Mouse (Mus musculus) neural tube, embryonic 11.5 days (tissue): ENCODE data around the gene Pigq. TPM values are rescaled to one million over a fixed set of nuclear protein-coding genes. Genes with fewer than 3 reads are reported as not detected.

Experiments
- ATAC-seq: fragments of 200-750 bp; cut with Nextera tagmentation; 2 replicates; pipeline ENCODE4 v1.8.0; 2017; ENCODE audit warnings: moderate number of reproducible peaks, mild to moderate bottlenecking, moderate TSS enrichment, moderate library complexity; ENCODE audit not compliant: insufficient read depth, low FRiP score, low TSS enrichment
- DNase-seq: peaks from one replicate; pipeline ENCODE4 v3.0.0-alpha.2; 2015; ENCODE audit warnings: low spot score
- H3K27ac ChIP-seq: fragments of 300-500 bp; sonication (generic); 2 replicates; pipeline ENCODE4 v1.5.1; 2014; ENCODE audit warnings: low read depth, mild to moderate bottlenecking, low read length
- H3K27me3 ChIP-seq: fragments of 300-500 bp; sonication (generic); 2 replicates; pipeline ENCODE4 v1.6.1; 2014; ENCODE audit warnings: mild to moderate bottlenecking, low read length, mixed read lengths; ENCODE audit not compliant: control insufficient read depth, insufficient read depth
- H3K36me3 ChIP-seq: fragments of 300-500 bp; sonication (generic); 2 replicates; pipeline ENCODE4 v1.6.1; 2014; ENCODE audit warnings: mild to moderate bottlenecking, low read length, moderate library complexity, mixed read lengths; ENCODE audit not compliant: control insufficient read depth, insufficient read depth
- H3K4me1 ChIP-seq: fragments of 300-500 bp; sonication (generic); 2 replicates; pipeline ENCODE4 v1.6.1; 2014; ENCODE audit warnings: low read length, mixed read lengths; ENCODE audit not compliant: control insufficient read depth, insufficient read depth
- H3K4me2 ChIP-seq: fragments of 300-500 bp; sonication (generic); 2 replicates; pipeline ENCODE4 v1.6.1; 2014; ENCODE audit warnings: low read depth, mild to moderate bottlenecking, moderate library complexity
- H3K4me3 ChIP-seq: fragments of 300-500 bp; sonication (generic); 2 replicates; pipeline ENCODE4 v1.5.1; 2014; ENCODE audit warnings: low read depth, low read length
- H3K9ac ChIP-seq: fragments of 300-500 bp; sonication (generic); 2 replicates; pipeline ENCODE4 v1.6.1; 2014; ENCODE audit warnings: mild to moderate bottlenecking, low read length
- H3K9me3 ChIP-seq: fragments of 300-500 bp; sonication (generic); 2 replicates; pipeline ENCODE4 v1.6.1; 2016; ENCODE audit warnings: low read length; ENCODE audit not compliant: control insufficient read depth
- WGBS: fragments of 180-500 bp; shearing (Covaris S2); extraction: QIAGEN DNeasy Blood & Tissue Kit; methylation state at CpG from one replicate; pipeline ENCODE4 v1.1.7; 2014; 5-methylcytosine and 5-hydroxymethylcytosine counted together
- polyA plus RNA-seq: library from polyadenylated mRNA; unstranded; fragments of >200 nt; fragmentation: Nextera tagmentation; extraction: Ambion mirVana; gene quantifications from 2 replicates; pipeline ENCODE4 v1.2.1, GENCODE M21; 2014

Pigq gene
- polyA plus RNA-seq, 1 experiment from 2014 or later = 60.9 TPM

GRCm38 (mm10) chr17:25980854-25981253, 36.1 kb upstream of the Pigq start:
- Histone ChIP-seq H3K9ac (no peak overlapping the region), H3K4me2 (no peak overlapping the region), H3K36me3 (no peaks in the 10 kb centered on the region), H3K4me3 (no peak overlapping the region), H3K9me3 (no peaks in the 10 kb centered on the region), H3K4me1 (peaks cover 4% of the 10 kb centered on the region; the same call in 1 of the 2 replicates), H3K27ac (no peak overlapping the region), H3K27me3 (no peaks in the 10 kb centered on the region)
- 95% methylated on average over 5 of the region's 5 CpGs for WGBS
- DNase-seq (no peak), ATAC-seq (no peak)

DNA sequence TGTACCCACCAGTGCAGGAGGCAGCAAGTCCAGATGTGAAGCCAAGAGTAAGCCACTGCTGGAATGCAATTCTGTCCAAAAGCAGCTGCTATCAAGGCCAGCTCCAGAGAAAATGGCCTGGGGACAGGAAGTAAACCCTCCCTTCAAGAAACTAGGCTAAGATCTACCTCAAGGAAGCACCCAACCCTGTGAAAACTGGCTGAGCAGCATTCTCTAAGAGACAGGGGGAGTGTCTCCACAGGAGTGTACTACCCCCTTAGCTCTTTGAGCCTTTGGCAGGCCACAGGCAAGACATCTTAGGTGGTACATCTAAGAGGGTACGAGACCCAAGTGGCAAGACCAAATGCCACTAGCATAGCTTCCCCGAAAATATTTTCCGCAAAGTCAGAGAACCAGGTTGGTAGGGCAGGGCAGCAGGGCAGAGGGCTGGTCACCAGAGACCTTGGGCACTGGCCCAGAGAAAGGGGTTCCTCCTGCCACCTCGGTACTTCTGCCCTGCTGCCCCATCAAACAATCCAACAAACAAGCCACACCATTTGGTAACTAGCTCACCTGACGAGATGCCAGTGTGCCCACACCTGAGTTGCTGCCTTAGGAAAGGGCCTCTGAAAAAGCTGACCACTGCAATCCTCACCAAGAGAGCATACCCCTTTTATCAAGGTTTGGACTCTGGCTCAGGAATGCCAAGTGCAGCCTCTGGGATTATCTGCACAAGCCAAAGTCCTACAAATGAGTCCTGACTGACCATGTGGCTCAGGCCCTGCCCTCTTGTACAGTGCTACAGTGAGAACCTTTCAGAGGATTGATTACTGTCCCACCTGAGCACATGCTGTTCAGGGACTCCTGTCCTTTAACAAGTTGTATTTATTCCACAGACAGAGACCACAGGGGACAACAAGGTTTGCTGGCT, 35.3 kb upstream of the Pigq start:
- peaks cover 4% of the 10 kb centered on the region; the same call in 1 of the 2 replicates for H3K4me1 ChIP-seq
- H3K9ac ChIP-seq = no peak overlapping the region
- H3K36me3 ChIP-seq = no peaks in the 10 kb centered on the region
- no peak for ATAC-seq
- H3K27ac ChIP-seq = no peak overlapping the region
- H3K27me3 ChIP-seq = no peaks in the 10 kb centered on the region
- no peak overlapping the region for H3K4me2 ChIP-seq
- no peaks in the 10 kb centered on the region for H3K9me3 ChIP-seq
- no peak overlapping the region for H3K4me3 ChIP-seq
- DNase-seq = no peak
- WGBS = 92% methylated on average over 5 of the region's 5 CpGs

GRCm38 (mm10) chr17:25970954-25971707, 26.4 kb upstream of the Pigq start:
- Histone ChIP-seq H3K4me1 (no peaks in the 10 kb centered on the region), H3K9me3 (no peaks in the 10 kb centered on the region), H3K27me3 (no peaks in the 10 kb centered on the region), H3K9ac (no peak overlapping the region), H3K4me3 (no peak overlapping the region), H3K4me2 (no peak overlapping the region), H3K36me3 (no peaks in the 10 kb centered on the region), H3K27ac (no peak overlapping the region)
- no peak for ATAC-seq
- 91% methylated on average over 4 of the region's 4 CpGs for WGBS
- DNase-seq = no peak

DNA sequence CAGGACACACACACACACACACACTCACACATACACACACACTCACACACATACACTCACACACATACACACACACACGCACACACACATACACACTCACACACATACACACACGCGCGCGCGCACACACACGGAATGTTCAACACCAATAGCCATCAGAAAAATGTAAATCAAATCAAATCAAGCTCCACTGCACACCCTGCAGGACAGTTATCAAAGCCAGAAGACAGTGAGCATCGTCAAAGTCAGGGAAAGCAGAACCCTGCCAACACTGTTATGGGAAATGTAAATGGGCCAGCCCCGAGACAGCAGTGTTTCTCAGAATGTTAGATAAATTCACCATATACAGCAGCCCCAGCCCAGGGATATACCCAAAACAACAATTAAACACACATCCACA, 25.7 kb upstream of the Pigq start:
- Histone ChIP-seq H3K9ac (no peak overlapping the region), H3K27me3 (no peaks in the 10 kb centered on the region), H3K4me1 (no peaks in the 10 kb centered on the region), H3K27ac (no peak overlapping the region), H3K36me3 (no peaks in the 10 kb centered on the region), H3K4me3 (no peak overlapping the region), H3K4me2 (no peak overlapping the region), H3K9me3 (no peaks in the 10 kb centered on the region)
- ATAC-seq (no peak), DNase-seq (no peak)
- 93% methylated on average over 9 of the region's 9 CpGs for WGBS

- Histone ChIP-seq H3K27ac (no peak overlapping the region), H3K9ac (no peak overlapping the region), H3K9me3 (no peaks in the 10 kb centered on the region), H3K4me1 (no peaks in the 10 kb centered on the region), H3K4me3 (no peak overlapping the region), H3K4me2 (no peak overlapping the region), H3K36me3 (peaks cover 5% of the 10 kb centered on the region; the same call in 1 of the 2 replicates), H3K27me3 (no peaks in the 10 kb centered on the region)
- 91% methylated on average over 1 of the region's 1 CpGs for WGBS
- DNase-seq (no peak), ATAC-seq (no peak)
Observed at GRCm38 (mm10) chr17:25968176-25968575, 23.4 kb upstream of the Pigq start.

- DNase-seq = no peak
Observed at GRCm38 (mm10) chr17:25967652-25968051, 22.9 kb upstream of the Pigq start.

GRCm38 (mm10) chr17:25964271-25964670, 19.5 kb upstream of the Pigq start:
- Histone ChIP-seq H3K4me2 (no peak overlapping the region), H3K27ac (no peak overlapping the region), H3K9ac (no peak overlapping the region), H3K9me3 (no peaks in the 10 kb centered on the region), H3K4me3 (no peak overlapping the region), H3K27me3 (no peaks in the 10 kb centered on the region), H3K4me1 (no peaks in the 10 kb centered on the region), H3K36me3 (peaks cover 11% of the 10 kb centered on the region)
- DNase-seq (no peak), ATAC-seq (no peak)
- WGBS = 91% methylated on average over 7 of the region's 7 CpGs

More at GRCm38 (mm10) chr17:25967652-25968051, 22.9 kb upstream of the Pigq start:
- Histone ChIP-seq H3K27me3 (no peaks in the 10 kb centered on the region), H3K36me3 (peaks cover 5% of the 10 kb centered on the region; the same call in 1 of the 2 replicates), H3K4me3 (no peak overlapping the region), H3K9ac (no peak overlapping the region), H3K9me3 (no peaks in the 10 kb centered on the region), H3K27ac (no peak overlapping the region), H3K4me1 (no peaks in the 10 kb centered on the region), H3K4me2 (no peak overlapping the region)
- ATAC-seq = no peak
- WGBS = 50% methylated on average over 3 of the region's 3 CpGs

GRCm38 (mm10) chr17:25962413-25962905, 17.7 kb upstream of the Pigq start:
- Histone ChIP-seq H3K27me3 (no peaks in the 10 kb centered on the region), H3K27ac (no peak overlapping the region), H3K36me3 (peaks cover 11% of the 10 kb centered on the region), H3K9me3 (no peaks in the 10 kb centered on the region), H3K4me3 (no peak overlapping the region), H3K4me2 (no peak overlapping the region), H3K4me1 (no peaks in the 10 kb centered on the region), H3K9ac (no peak overlapping the region)
- no peak for DNase-seq
- no peak for ATAC-seq
- WGBS = 91% methylated on average over 7 of the region's 7 CpGs
